Mouse (Mus musculus): ENCODE measurements around the gene Olfr769. TPM values are rescaled to one million over a fixed set of nuclear protein-coding genes. Genes with fewer than 3 reads are reported as not detected.
"Not testable (repeated sequence)": the region's sequence is repeated elsewhere in the genome, so short reads cannot be mapped to it uniquely, and the experiment has no call there.

Gene Olfr769
- total RNA-seq (2021): not detected
- not detected in 2 replicates for polyA plus RNA-seq (2012; rRNA removed)
- long read RNA-seq: 0 reads

DNA sequence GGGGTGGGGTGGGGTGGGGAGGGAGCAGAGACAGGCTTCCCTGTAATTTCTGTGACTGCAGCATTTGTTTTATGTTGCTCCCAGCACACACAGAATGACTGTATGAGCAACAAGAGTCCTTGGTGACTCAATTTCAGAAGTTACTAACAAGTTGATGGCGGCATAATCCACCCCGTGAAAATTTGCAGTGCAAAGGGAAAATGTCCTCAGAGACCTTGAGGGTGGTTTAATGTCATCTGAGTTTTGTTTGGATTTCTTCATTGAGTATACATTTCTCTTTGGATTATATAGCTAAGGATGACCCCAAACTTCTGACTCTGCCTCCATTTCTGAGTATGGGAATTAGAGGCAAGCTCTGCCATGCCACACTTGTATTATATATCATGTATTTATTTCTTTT, at the start of gene Olfr769:
TSS of gene Olfr769 (minus strand) at position 101 of the 400 bp plus-strand sequence.
- DNase-seq: peak; percentile 30

DNA sequence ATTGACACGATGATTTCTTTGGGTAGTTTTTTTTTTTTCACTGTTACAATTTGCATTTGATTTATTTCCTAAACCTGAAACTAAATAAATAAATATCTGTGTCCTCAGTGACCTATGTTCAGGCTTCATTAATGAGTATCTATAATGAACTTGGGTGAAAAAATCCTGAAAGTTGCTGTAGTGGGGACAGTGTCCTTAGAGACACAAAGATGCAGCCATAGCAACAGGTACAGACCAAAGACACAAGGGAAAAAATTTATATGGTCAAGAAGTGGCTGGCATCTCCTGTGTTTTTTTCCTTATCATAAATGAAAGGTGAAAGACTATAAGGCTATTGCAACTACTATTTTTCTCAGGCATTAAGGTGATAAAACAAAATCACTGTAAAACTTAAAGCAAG, 47.0 kb upstream of the Olfr769 start, which contains the start of gene Olfr771:
TSS of gene Olfr771 (minus strand) at position 101 of the 400 bp plus-strand sequence.
- DNase-seq: no peak

GRCm38 (mm10) chr10:129138898-129139297, 21.2 kb upstream of the Olfr769 start, which contains the start of gene Olfr770:
Gene Olfr770 (minus strand): TSS chr10:129138998.
- no peak for DNase-seq

DNA sequence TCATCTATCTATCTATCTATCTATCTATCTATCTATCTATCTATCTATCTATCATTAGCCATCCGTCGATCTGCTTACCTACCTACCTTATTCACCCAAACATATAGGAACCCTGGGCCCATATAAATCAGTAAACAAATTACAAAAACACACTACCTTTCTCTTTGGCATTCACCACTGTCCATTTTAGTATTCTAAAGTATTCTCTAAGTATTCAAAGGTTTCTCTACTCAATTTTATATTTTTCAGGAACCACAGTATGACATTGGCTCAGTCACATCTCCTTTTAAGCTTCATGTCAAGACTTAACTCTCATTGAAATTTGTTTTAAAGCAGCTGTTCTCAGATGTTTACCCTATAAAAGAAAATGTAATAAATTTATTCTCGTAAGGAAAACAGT, 2.5 kb downstream of the Olfr769 start:
- no peak for DNase-seq

- DNase-seq: no peak
These were observed 16.4 kb downstream of the Olfr769 start for GRCm38 (mm10) chr10:129101231-129101630.

- no peak for DNase-seq
These were observed 18.4 kb downstream of the Olfr769 start, which contains the start of gene Olfr768 for GRCm38 (mm10) chr10:129099275-129099674. Gene Olfr768 (minus strand): TSS chr10:129099375.

DNA sequence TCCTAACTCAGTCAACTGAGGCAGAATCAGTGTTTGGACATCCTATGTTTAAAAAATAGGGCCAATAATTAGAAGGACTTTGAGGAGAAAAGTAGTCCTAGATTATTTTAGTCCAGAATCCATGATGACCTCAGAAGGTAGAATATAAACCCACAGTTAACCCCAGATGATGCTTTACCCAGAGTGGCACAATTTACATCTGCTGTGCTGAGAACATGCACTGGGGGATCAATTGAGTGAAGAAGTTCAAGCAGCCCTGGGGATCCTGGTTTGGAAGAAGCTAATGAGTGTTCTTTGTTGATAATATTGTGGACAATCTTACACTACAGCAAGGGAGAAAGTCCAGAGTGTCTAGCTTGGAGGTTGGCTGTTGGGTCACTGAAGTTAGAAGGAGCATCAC, 34.9 kb downstream of the Olfr769 start, which contains the start of gene Olfr767:
TSS of gene Olfr767 (minus strand) at position 101 of the 400 bp plus-strand sequence.
- not testable (repeated sequence) for DNase-seq

DNA sequence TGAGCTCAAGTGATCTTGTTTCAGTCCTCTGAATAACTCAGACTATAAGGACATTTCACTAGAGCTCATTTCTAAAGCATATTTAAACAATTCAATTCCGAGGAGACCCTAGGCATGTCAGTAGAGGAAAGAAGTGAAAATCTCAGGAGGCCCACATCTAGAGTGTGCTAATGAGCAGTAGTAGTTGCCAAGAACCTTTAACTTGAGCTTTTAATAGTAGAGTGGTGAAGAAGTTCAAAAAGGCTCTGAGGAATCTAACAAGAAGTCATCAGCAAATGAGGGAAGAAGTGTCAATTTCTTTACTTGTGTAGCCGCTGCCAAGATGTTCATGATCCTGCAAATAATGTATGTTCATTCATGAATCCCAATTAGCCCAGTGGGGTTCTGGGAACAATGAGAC, 48.8 kb downstream of the Olfr769 start, which contains the start of gene Olfr766-ps1:
TSS of gene Olfr766-ps1 (minus strand) at position 101 of the 400 bp plus-strand sequence.
- DNase-seq: no peak

Other genes starting within 250 kb of the Olfr769 start
- 1 to 10 TPM; 1.8 to 2.3 TPM for gene Gdf11, start 226.1 kb downstream of the Olfr769 start, total RNA-seq (2021)
- 0.55 and 0.99 TPM in 2 replicates for gene Gdf11, start 226.1 kb downstream of the Olfr769 start, polyA plus RNA-seq (2012; rRNA removed)
- gene Cd63, start 216.9 kb downstream of the Olfr769 start, total RNA-seq (2021): 100 to 1,000 TPM; 279 to 433 TPM
- gene Cd63, start 216.9 kb downstream of the Olfr769 start, polyA plus RNA-seq (2012; rRNA removed): 38.2 and 44.2 TPM in 2 replicates
- 10 to 100 TPM; 11.2 to 15.9 TPM for gene Rdh5, start 195.0 kb downstream of the Olfr769 start, total RNA-seq (2021)
- gene Rdh5, start 195.0 kb downstream of the Olfr769 start, polyA plus RNA-seq (2012; rRNA removed): 24.3 and 29.3 TPM in 2 replicates
- gene Bloc1s1, start 193.8 kb downstream of the Olfr769 start, total RNA-seq (2021): 100 to 1,000 TPM; 174 to 223 TPM
- 99.2 and 115 TPM in 2 replicates for gene Bloc1s1, start 193.8 kb downstream of the Olfr769 start, polyA plus RNA-seq (2012; rRNA removed)
- 10 to 100 TPM in 1 of 2 experiments, 1 to 10 TPM in 1; 8.4 to 25.6 TPM for gene Itga7, start 184.0 kb downstream of the Olfr769 start, total RNA-seq (2021)
- 19.6 and 32.5 TPM in 2 replicates for gene Itga7, start 184.0 kb downstream of the Olfr769 start, polyA plus RNA-seq (2012; rRNA removed)
- gene Mettl7b, start 156.9 kb downstream of the Olfr769 start, total RNA-seq (2021): 1 to 10 TPM in 1 of 2 experiments, under 1 TPM in 1; 0.79 to 3.5 TPM
- gene Mettl7b, start 156.9 kb downstream of the Olfr769 start, polyA plus RNA-seq (2012; rRNA removed): 0.52 and 0.97 TPM in 2 replicates
- not detected for gene Olfr9, start 128.4 kb downstream of the Olfr769 start, total RNA-seq (2021)
- not detected in 2 replicates for gene Olfr9, start 128.4 kb downstream of the Olfr769 start, polyA plus RNA-seq (2012; rRNA removed)
- not detected for gene Olfr763, start 107.1 kb downstream of the Olfr769 start, total RNA-seq (2021)
- gene Olfr763, start 107.1 kb downstream of the Olfr769 start, polyA plus RNA-seq (2012; rRNA removed): not detected in 2 replicates
- not detected for gene Olfr764-ps1, start 78.0 kb downstream of the Olfr769 start, total RNA-seq (2021)
- not detected in 2 replicates for gene Olfr764-ps1, start 78.0 kb downstream of the Olfr769 start, polyA plus RNA-seq (2012; rRNA removed)
- not detected for gene Olfr765, start 67.9 kb downstream of the Olfr769 start, total RNA-seq (2021)
- not detected in 2 replicates for gene Olfr765, start 67.9 kb downstream of the Olfr769 start, polyA plus RNA-seq (2012; rRNA removed)
- gene Olfr766-ps1, start 48.9 kb downstream of the Olfr769 start, total RNA-seq (2021): not detected
- not detected in 2 replicates for gene Olfr766-ps1, start 48.9 kb downstream of the Olfr769 start, polyA plus RNA-seq (2012; rRNA removed)
- gene Olfr767, start 35.0 kb downstream of the Olfr769 start, total RNA-seq (2021): not detected
- gene Olfr767, start 35.0 kb downstream of the Olfr769 start, polyA plus RNA-seq (2012; rRNA removed): not detected in 2 replicates
- not detected for gene Olfr768, start 18.5 kb downstream of the Olfr769 start, total RNA-seq (2021)
- gene Olfr768, start 18.5 kb downstream of the Olfr769 start, polyA plus RNA-seq (2012; rRNA removed): not detected in 2 replicates
- not detected for gene Olfr770, start 21.1 kb upstream of the Olfr769 start, total RNA-seq (2021)
- gene Olfr770, start 21.1 kb upstream of the Olfr769 start, polyA plus RNA-seq (2012; rRNA removed): not detected in 2 replicates
- gene Olfr771, start 46.9 kb upstream of the Olfr769 start, total RNA-seq (2021): not detected
- gene Olfr771, start 46.9 kb upstream of the Olfr769 start, polyA plus RNA-seq (2012; rRNA removed): not detected in 2 replicates
- gene Olfr772, start 60.1 kb upstream of the Olfr769 start, total RNA-seq (2021): not detected
- gene Olfr772, start 60.1 kb upstream of the Olfr769 start, polyA plus RNA-seq (2012; rRNA removed): not detected in 2 replicates
- gene Olfr773, start 69.6 kb upstream of the Olfr769 start, total RNA-seq (2021): not detected
- gene Olfr773, start 69.6 kb upstream of the Olfr769 start, polyA plus RNA-seq (2012; rRNA removed): not detected in 2 replicates
- not detected for gene Olfr774, start 118.3 kb upstream of the Olfr769 start, total RNA-seq (2021)
- gene Olfr774, start 118.3 kb upstream of the Olfr769 start, polyA plus RNA-seq (2012; rRNA removed): not detected in 2 replicates
- gene Olfr775, start 130.6 kb upstream of the Olfr769 start, total RNA-seq (2021): not detected
- gene Olfr775, start 130.6 kb upstream of the Olfr769 start, polyA plus RNA-seq (2012; rRNA removed): not detected in 2 replicates
- gene Olfr776, start 141.3 kb upstream of the Olfr769 start, total RNA-seq (2021): not detected
- not detected in 2 replicates for gene Olfr776, start 141.3 kb upstream of the Olfr769 start, polyA plus RNA-seq (2012; rRNA removed)
- not detected for gene Olfr777, start 153.6 kb upstream of the Olfr769 start, total RNA-seq (2021)
- not detected in 2 replicates for gene Olfr777, start 153.6 kb upstream of the Olfr769 start, polyA plus RNA-seq (2012; rRNA removed)
- not detected for gene Olfr780, start 200.3 kb upstream of the Olfr769 start, total RNA-seq (2021)
- not detected in 2 replicates for gene Olfr780, start 200.3 kb upstream of the Olfr769 start, polyA plus RNA-seq (2012; rRNA removed)
- not detected for gene Olfr781, start 211.0 kb upstream of the Olfr769 start, total RNA-seq (2021)
- not detected in 2 replicates for gene Olfr781, start 211.0 kb upstream of the Olfr769 start, polyA plus RNA-seq (2012; rRNA removed)
- not detected for gene Olfr782, start 231.0 kb upstream of the Olfr769 start, total RNA-seq (2021)
- not detected in 2 replicates for gene Olfr782, start 231.0 kb upstream of the Olfr769 start, polyA plus RNA-seq (2012; rRNA removed)